Mouse (Mus musculus): ENCODE data around the gene Thbs3.

GRCm38 (mm10) chr3:89188478-89188875, 26.5 kb upstream of the Thbs3 start:
- TF ChIP-seq POLR2A (IDR thresholded peaks at IDR 0.05; ENCODE audit: borderline replicate concordance, insufficient read depth, low read length) = no peak
- no peak for TF ChIP-seq CTCF (IDR thresholded peaks at IDR 0.05; ENCODE audit: borderline replicate concordance, insufficient read depth, low read depth, low read length)
